Mouse (Mus musculus) heart, adult 2 months (tissue): ENCODE measurements at regions not wholly inside any gene's neighbourhood (a gene's known extent, or its start where the extent isn't known, plus 50 kb on each side); places are given as distances from the start of the nearest gene placed in this dataset.

Experiments used
- DNase-seq, 2 experiments: peaks; one replicate each; pipeline ENCODE4 v3.0.0; 2021
- H3K27ac ChIP-seq: fragments of 200-600 bp; 2 replicates; pipeline ENCODE4 v1.8.1; 2022
- H3K27me3 ChIP-seq: fragments of 200-500 bp; 2 replicates; pipeline ENCODE4 v1.6.1; 2012; ENCODE audit warnings: mild to moderate bottlenecking, low read length, inconsistent platforms, mixed read lengths; ENCODE audit not compliant: control insufficient read depth, insufficient read depth
- H3K36me3 ChIP-seq: fragments of 200-500 bp; 2 replicates; pipeline ENCODE4 v1.6.1; 2012; ENCODE audit warnings: low read length, inconsistent platforms; ENCODE audit not compliant: control insufficient read depth, insufficient read depth
- H3K4me1 ChIP-seq: fragments of 200-500 bp; 2 replicates; pipeline ENCODE4 v1.6.1; 2011; ENCODE audit warnings: low read length; ENCODE audit not compliant: control insufficient read depth, insufficient read depth
- H3K4me3 ChIP-seq: fragments of 200-600 bp; 2 replicates; pipeline ENCODE4 v1.8.1; 2022
- H3K79me2 ChIP-seq: fragments of 200-500 bp; replicated peaks from 2 replicates; pipeline ENCODE4 v1.6.1; 2012; ENCODE audit warnings: mild to moderate bottlenecking, inconsistent platforms, low read length, moderate library complexity, mixed read lengths; ENCODE audit not compliant: control insufficient read depth, insufficient read depth
- H3K9ac ChIP-seq: fragments of 200-500 bp; 2 replicates; pipeline ENCODE4 v1.6.1; 2012; ENCODE audit warnings: low read depth, mild to moderate bottlenecking, control low read depth, inconsistent platforms, low read length, mixed read lengths
- CTCF ChIP-seq: fragments of 200-600 bp; IDR thresholded peaks from 2 replicates; pipeline ENCODE4 v1.8.1; 2022; ENCODE audit warnings: antibody characterized with exemption, mild to moderate bottlenecking, moderate library complexity
- EP300 ChIP-seq: fragments of 200-500 bp; IDR thresholded peaks from 2 replicates; pipeline ENCODE4 v1.6.1; 2011; ENCODE audit warnings: low read depth, low read length, control low read depth; ENCODE audit not compliant: insufficient read depth
- POLR2A ChIP-seq: fragments of 200-500 bp; IDR thresholded peaks from 2 replicates; pipeline ENCODE4 v1.6.1; 2011; ENCODE audit warnings: mild to moderate bottlenecking, low read depth, low read length, control low read depth; ENCODE audit not compliant: insufficient read depth
- WGBS: fragments of 180-500 bp; shearing (Covaris S2); methylation state at CpG from one replicate; pipeline ENCODE4 v1.1.7; 2018; 5-methylcytosine and 5-hydroxymethylcytosine counted together
- intact Hi-C: fragments of 180-260 bp; cut with DNase I; formaldehyde crosslinking; loops from one replicate; pipeline ENCODE4 v1.15.1; 2025

DNA sequence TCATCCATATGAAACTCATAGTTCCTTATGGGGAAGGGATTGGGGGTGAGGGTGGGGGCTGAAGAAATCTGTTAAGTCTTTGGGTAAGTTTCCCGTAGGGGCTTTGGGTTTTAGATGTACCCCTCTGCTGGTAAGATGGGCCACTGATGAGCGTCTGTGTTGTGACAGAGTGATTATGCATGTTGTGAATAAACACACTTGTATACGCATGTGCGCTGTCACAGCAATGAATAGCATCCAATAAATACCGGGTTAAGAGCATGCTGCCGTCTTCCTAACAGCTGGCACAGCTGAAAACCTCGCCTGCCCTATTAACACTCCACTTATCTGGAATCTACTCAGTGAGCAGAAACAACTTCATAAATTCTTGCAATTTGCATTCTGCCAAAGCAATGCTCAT, 337.0 kb downstream of the Igsf11 start:
- intact Hi-C loops, result no loop called here
- TF ChIP-seq POLR2A (no peak), EP300 (no peak), CTCF (no peak)

DNA sequence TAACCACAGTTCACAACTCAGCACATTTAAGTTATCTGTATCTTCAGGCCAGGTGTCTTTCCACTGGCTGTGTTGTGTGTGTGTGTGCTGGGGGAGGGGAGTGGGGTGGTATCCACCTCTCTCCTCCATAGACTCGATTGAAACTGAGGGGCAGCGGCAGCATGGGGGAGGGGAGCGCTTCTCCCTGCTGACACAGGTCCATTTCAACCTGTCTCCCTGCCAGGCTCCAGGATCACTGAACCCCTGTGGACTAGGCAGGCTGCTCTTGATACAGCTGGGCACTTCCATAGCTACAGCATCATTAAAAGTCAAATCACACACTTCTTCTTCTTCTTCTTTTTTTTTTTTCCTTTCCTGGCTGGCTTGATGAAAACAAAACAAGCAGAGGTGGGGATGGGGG, 338.0 kb downstream of the Igsf11 start:
- DNase-seq, result no peak
- H3K4me1 ChIP-seq, result no peaks in the 10 kb centered on the region
- TF ChIP-seq EP300 (no peak), POLR2A (no peak), CTCF (no peak)
- no peak overlapping the region for H3K9ac ChIP-seq
- no peaks in the 10 kb centered on the region for H3K36me3 ChIP-seq
- H3K27me3 ChIP-seq, result no peaks in the 10 kb centered on the region
- no peak overlapping the region for H3K27ac ChIP-seq
- intact Hi-C loops, result no loop called here
- 22% methylated on average over 3 of the region's 3 CpGs for WGBS
- no peak overlapping the region for H3K4me3 ChIP-seq
- no peaks in the 10 kb centered on the region for H3K79me2 ChIP-seq

More for the DNA sequence above, 337.0 kb downstream of the Igsf11 start:
- Histone ChIP-seq H3K27ac (no peak overlapping the region), H3K4me3 (no peak overlapping the region), H3K79me2 (no peaks in the 10 kb centered on the region), H3K27me3 (no peaks in the 10 kb centered on the region), H3K36me3 (no peaks in the 10 kb centered on the region), H3K9ac (no peak overlapping the region), H3K4me1 (no peaks in the 10 kb centered on the region)
- 65% methylated on average over 7 of the region's 7 CpGs for WGBS
- no peak for DNase-seq

DNA sequence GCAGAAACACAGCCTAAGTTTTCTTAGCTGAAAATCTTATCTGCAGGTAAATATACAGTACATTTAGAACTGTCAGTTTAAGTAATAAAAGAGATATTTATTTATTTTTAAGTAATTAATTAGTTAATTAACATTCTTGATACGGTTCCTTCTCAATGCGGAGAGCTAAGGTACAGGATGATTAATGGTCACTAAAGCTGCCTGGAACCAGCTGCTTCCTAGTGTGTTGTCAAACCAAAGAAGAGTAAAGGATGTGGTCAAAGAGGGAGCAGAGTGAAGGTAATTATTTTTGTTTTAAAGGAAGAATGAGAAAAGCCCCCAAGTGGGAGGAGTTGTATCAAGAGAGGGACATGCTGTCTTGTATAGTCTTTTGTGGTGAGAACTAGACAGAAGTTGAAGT, 341.8 kb downstream of the Igsf11 start:
- WGBS, result 78% methylated on average over 2 of the region's 2 CpGs
- no peak for DNase-seq
- Histone ChIP-seq H3K27me3 (no peaks in the 10 kb centered on the region), H3K4me1 (no peaks in the 10 kb centered on the region), H3K27ac (no peak overlapping the region), H3K9ac (no peak overlapping the region), H3K36me3 (no peaks in the 10 kb centered on the region), H3K79me2 (no peaks in the 10 kb centered on the region), H3K4me3 (no peak overlapping the region)
- intact Hi-C loops, result no loop called here
- TF ChIP-seq CTCF, result no peak
- TF ChIP-seq POLR2A, result no peak

DNA sequence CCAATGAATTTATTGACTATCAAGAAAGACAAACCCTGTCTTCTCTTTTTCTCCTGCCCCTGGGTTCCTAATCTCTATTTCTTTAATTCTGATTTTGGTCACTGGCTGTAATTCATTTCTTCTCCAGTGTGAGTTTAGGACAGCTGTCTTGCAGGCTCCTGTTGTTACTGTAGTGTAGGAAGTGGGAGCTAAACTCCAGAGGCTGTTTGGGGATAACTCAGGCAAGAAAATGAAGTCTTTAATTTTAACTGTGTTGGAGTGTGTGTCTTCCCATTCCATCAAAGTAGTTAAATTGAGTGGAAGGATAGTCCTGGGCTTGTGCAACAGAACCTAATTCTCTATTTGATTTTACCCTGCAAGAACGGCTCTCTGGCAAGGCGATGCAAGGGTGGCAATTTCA, 381.0 kb downstream of the Igsf11 start:
- WGBS, result 92% methylated on average over 2 of the region's 2 CpGs
- Histone ChIP-seq H3K4me3 (no peak overlapping the region), H3K36me3 (no peaks in the 10 kb centered on the region), H3K9ac (no peak overlapping the region), H3K27me3 (no peaks in the 10 kb centered on the region), H3K4me1 (no peaks in the 10 kb centered on the region), H3K79me2 (no peaks in the 10 kb centered on the region), H3K27ac (no peak overlapping the region)
- TF ChIP-seq EP300, result no peak
- TF ChIP-seq POLR2A, result no peak
- no peak for TF ChIP-seq CTCF
- DNase-seq, result no peak
- intact Hi-C loops, result no loop called here

DNA sequence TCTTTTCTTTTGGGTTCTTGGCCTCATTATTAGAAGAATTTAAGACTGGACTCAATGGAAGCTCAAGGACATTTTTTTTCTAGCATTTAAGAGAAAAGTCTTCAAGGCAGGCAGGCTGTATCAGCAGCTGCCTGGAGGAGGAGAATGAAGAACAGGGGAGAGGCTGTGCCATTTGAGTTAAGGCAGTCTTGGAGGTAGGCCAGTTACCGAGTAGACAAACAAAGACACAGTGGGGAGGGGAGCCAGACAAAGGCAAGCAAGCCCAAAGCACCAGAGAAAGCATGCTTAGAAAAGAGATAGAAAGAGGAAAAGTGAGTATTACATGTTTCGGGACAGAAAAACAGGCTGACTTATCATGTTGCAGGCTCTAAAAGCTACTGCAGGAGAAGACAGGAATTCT, 392.0 kb downstream of the Igsf11 start:
- intact Hi-C loops, result no loop called here
- no peaks in the 10 kb centered on the region for H3K79me2 ChIP-seq
- 23% methylated on average over 2 of the region's 2 CpGs for WGBS
- H3K27ac ChIP-seq, result no peak overlapping the region
- DNase-seq, result no peak
- no peaks in the 10 kb centered on the region for H3K27me3 ChIP-seq
- TF ChIP-seq EP300 (no peak), POLR2A (no peak), CTCF (no peak)
- no peak overlapping the region for H3K9ac ChIP-seq
- no peak overlapping the region for H3K4me3 ChIP-seq
- no peaks in the 10 kb centered on the region for H3K4me1 ChIP-seq
- H3K36me3 ChIP-seq, result no peaks in the 10 kb centered on the region

DNA sequence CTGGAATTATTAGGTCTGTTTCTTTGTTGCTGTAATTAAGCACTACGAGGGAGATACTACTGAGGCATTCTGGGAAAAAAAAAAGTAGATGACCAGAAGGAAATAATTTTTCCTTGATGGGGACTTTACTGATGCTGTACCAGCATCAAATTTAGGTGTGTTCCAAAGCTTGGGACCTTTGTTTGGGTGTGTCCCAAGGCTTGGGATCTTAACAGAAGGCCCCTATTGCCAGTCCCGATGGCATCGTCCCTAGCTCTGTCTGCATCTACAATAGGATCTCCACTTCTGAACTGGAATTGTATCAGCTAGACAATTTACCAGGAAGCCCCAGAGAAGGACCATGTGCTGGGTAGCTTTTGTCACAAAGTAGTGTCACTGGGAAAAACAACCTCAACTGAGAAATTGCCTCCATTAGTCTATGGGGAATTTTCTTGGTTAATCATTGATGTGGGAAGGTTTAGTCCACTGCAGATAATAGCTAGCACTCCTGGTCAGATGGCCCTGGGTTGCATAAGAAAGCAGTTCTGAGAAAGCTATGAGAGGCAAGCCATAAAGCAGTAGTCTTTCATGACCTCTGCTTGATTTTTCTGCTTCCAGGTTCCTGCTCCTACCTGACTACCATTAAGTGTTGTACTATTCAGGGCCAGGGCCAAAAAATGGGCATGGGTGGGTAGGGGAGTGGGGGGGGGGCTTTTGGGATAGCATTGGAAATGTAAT, 392.7 kb downstream of the Igsf11 start:
- WGBS, result 83% methylated on average over 3 of the region's 3 CpGs
- H3K4me3 ChIP-seq, result no peak overlapping the region

More for the DNA sequence above, 392.7 kb downstream of the Igsf11 start:
- H3K36me3 ChIP-seq, result no peaks in the 10 kb centered on the region
- no peaks in the 10 kb centered on the region for H3K4me1 ChIP-seq
- H3K9ac ChIP-seq, result no peak overlapping the region
- TF ChIP-seq POLR2A, result no peak
- no peak for TF ChIP-seq EP300
- TF ChIP-seq CTCF, result no peak
- no peak overlapping the region for H3K27ac ChIP-seq
- no peak for DNase-seq
- H3K27me3 ChIP-seq, result no peaks in the 10 kb centered on the region
- intact Hi-C loops, result no loop called here
- no peaks in the 10 kb centered on the region for H3K79me2 ChIP-seq
